Mouse (Mus musculus): Measurements from ENCODE around the gene Mnd1. TPM values are rescaled to one million over a fixed set of nuclear protein-coding genes. Genes with fewer than 3 reads are reported as not detected.

The Mnd1 gene
- polyA plus RNA-seq, 1 experiment from 2014 or later = 12.1 TPM

DNA sequence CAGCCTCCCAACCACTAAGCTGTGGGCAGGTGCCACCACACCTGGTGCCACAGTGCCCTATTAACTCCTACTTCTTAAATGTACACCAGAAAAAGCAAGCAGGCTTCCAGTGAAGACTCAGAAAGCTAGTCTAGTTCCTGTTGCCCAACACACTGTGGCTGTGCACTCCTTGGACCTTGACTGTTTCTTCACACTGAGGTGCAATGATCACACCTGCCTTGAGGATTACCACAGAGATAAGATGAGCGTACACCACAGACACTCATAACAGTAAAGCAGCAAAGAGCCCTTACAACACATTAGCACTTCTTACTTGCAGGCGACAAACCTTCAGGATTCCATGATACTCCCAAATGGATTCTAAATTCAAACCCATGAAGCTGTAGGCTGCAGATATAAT is 62.7 kb downstream of the Mnd1 start:
- Histone ChIP-seq H3K27me3 (ENCODE audit: control insufficient read depth, insufficient read depth, low read length) (no peaks in the 10 kb centered on the region), H3K9ac (ENCODE audit: low read length) (no peak overlapping the region), H3K4me3 (ENCODE audit: low read depth, low read length) (no peak overlapping the region), H3K9me3 (ENCODE audit: control insufficient read depth, low read length) (no peaks in the 10 kb centered on the region), H3K36me3 (ENCODE audit: control insufficient read depth, insufficient read depth, low read length) (no peaks in the 10 kb centered on the region), H3K27ac (ENCODE audit: low read depth, low read length) (no peak overlapping the region), H3K4me1 (replicated peaks; ENCODE audit: control insufficient read depth, insufficient read depth, low read length) (no peaks in the 10 kb centered on the region), H3K4me2 (ENCODE audit: low read depth, low read length, severe bottlenecking) (no peak overlapping the region)
- ATAC-seq (replicated peaks; ENCODE audit: low FRiP score) (no peak), DNase-seq (ENCODE audit: low spot score) (no peak)
- whole genome bisulfite sequencing = 90% methylated on average over 2 of the region's 2 CpGs

DNA sequence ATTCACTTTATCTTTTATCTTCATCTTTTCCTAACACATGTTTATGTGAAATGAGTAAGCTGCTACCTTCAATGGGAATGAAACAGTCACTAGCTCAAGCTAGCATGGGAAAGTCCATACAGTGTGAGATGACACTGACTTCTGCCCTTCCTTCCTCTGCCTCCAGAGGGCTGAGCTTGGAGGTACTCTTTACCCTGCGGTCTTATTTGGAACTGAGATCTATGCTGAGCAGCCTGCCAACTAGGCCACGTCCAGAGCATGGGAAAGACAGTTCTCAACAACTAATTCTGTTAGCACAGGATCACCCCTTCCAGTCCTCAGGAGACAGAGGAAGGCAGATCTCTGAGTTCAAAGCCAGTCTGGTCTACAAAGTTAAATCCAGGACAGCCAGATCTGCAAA is 64.6 kb downstream of the Mnd1 start:
- 21% methylated on average over 2 of the region's 2 CpGs for WGBS
- ATAC-seq (replicated peaks; ENCODE audit: low FRiP score) (no peak), DNase-seq (ENCODE audit: low spot score) (no peak)
- Histone ChIP-seq H3K36me3 (ENCODE audit: control insufficient read depth, insufficient read depth, low read length) (no peaks in the 10 kb centered on the region), H3K4me2 (ENCODE audit: low read depth, low read length, severe bottlenecking) (no peak overlapping the region), H3K4me1 (replicated peaks; ENCODE audit: control insufficient read depth, insufficient read depth, low read length) (peaks cover 2% of the 10 kb centered on the region; the same call in 1 of the 2 replicates), H3K27ac (ENCODE audit: low read depth, low read length) (no peak overlapping the region), H3K9ac (ENCODE audit: low read length) (no peak overlapping the region), H3K9me3 (ENCODE audit: control insufficient read depth, low read length) (no peaks in the 10 kb centered on the region), H3K4me3 (ENCODE audit: low read depth, low read length) (no peak overlapping the region), H3K27me3 (ENCODE audit: control insufficient read depth, insufficient read depth, low read length) (no peaks in the 10 kb centered on the region)

DNA sequence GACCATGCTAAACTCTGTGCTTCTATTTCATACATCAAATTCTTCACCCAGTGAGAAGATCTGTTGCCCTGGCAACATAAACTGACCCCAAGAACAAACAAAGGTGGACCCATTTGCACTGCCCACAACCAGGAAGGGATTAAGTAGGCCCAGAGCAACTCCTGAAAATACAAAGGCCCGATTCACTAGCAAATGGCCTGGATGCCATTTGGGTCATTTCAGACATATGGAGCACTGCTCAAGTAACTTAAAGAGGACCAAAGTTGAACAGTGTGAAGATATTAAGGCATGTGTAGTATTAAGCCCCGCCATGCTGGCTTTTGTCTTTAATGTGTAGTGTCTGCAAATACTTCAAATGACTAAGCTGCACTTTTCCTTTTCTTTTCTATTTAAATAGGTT is 68.7 kb downstream of the Mnd1 start:
- Histone ChIP-seq H3K9ac (ENCODE audit: low read length) (no peak overlapping the region), H3K27ac (ENCODE audit: low read depth, low read length) (no peak overlapping the region), H3K27me3 (ENCODE audit: control insufficient read depth, insufficient read depth, low read length) (no peaks in the 10 kb centered on the region), H3K4me1 (replicated peaks; ENCODE audit: control insufficient read depth, insufficient read depth, low read length) (peaks cover 2% of the 10 kb centered on the region; the same call in 1 of the 2 replicates), H3K36me3 (ENCODE audit: control insufficient read depth, insufficient read depth, low read length) (no peaks in the 10 kb centered on the region), H3K9me3 (ENCODE audit: control insufficient read depth, low read length) (no peaks in the 10 kb centered on the region; the same call in 1 of the 2 replicates), H3K4me2 (ENCODE audit: low read depth, low read length, severe bottlenecking) (no peak overlapping the region), H3K4me3 (ENCODE audit: low read depth, low read length) (no peak overlapping the region)
- no peak for DNase-seq (ENCODE audit: low spot score)
- WGBS = 18% methylated on average over 2 of the region's 2 CpGs
- ATAC-seq (replicated peaks; ENCODE audit: low FRiP score) = peak; percentile 49; the same call in 1 of the 2 replicates

DNA sequence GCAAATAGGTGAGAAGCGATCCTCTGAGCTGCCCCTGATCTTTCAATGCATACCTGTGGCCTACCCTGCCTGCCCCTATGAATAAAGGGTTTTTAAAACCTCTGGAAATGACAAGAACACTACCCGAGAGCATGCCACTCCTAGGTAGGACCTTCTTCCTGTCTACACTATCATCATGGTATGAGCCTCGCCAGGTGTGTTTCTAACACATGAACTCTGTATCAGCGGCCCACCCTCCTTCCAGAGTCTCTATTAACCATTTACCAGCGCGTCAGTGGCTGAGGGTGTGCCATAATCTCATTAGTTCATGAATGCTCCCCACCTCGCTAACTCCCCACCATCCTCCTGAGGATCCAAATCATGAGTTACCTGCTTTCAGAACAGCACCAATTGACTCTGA is 69.2 kb downstream of the Mnd1 start:
- ATAC-seq (replicated peaks; ENCODE audit: low FRiP score) (no peak), DNase-seq (ENCODE audit: low spot score) (no peak)
- 77% methylated on average over 7 of the region's 7 CpGs for WGBS
- H3K36me3 ChIP-seq (ENCODE audit: control insufficient read depth, insufficient read depth, low read length) = no peaks in the 10 kb centered on the region
- H3K27ac ChIP-seq (ENCODE audit: low read depth, low read length) = no peak overlapping the region
- peaks cover 2% of the 10 kb centered on the region; the same call in 1 of the 2 replicates for H3K4me1 ChIP-seq (replicated peaks; ENCODE audit: control insufficient read depth, insufficient read depth, low read length)
- H3K27me3 ChIP-seq (ENCODE audit: control insufficient read depth, insufficient read depth, low read length) = no peaks in the 10 kb centered on the region
- H3K4me2 ChIP-seq (ENCODE audit: low read depth, low read length, severe bottlenecking) = no peak overlapping the region
- no peak overlapping the region for H3K9ac ChIP-seq (ENCODE audit: low read length)
- H3K9me3 ChIP-seq (ENCODE audit: control insufficient read depth, low read length) = no peaks in the 10 kb centered on the region; the same call in 1 of the 2 replicates
- no peak overlapping the region for H3K4me3 ChIP-seq (ENCODE audit: low read depth, low read length)

DNA sequence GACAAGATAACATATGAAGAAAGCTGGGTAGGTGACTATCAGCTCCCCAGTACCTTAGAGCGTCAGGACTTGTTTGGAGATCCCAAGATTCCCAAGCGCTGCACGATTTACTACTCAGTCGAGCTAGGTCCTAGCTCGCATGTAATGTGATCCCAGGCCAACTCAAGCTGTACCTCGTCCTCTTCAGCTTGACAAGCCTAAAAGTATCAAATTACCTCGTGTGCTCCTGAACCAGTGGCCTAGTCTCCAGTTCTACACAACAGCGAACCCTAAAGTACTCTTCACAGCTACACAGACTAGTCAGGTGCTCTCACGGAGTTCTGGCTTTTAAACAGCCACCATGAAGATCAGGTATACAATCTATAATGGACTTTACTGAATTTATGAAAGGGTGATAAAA is 70.2 kb downstream of the Mnd1 start:
- Histone ChIP-seq H3K4me1 (replicated peaks; ENCODE audit: control insufficient read depth, insufficient read depth, low read length) (peaks cover 2% of the 10 kb centered on the region; the same call in 1 of the 2 replicates), H3K9me3 (ENCODE audit: control insufficient read depth, low read length) (no peaks in the 10 kb centered on the region; the same call in 1 of the 2 replicates), H3K9ac (ENCODE audit: low read length) (no peak overlapping the region), H3K4me3 (ENCODE audit: low read depth, low read length) (no peak overlapping the region), H3K27me3 (ENCODE audit: control insufficient read depth, insufficient read depth, low read length) (no peaks in the 10 kb centered on the region), H3K27ac (ENCODE audit: low read depth, low read length) (no peak overlapping the region), H3K4me2 (ENCODE audit: low read depth, low read length, severe bottlenecking) (no peak overlapping the region), H3K36me3 (ENCODE audit: control insufficient read depth, insufficient read depth, low read length) (no peaks in the 10 kb centered on the region)
- ATAC-seq (replicated peaks; ENCODE audit: low FRiP score) = no peak
- 55% methylated on average over 9 of the region's 9 CpGs for WGBS
- no peak for DNase-seq (ENCODE audit: low spot score)

DNA sequence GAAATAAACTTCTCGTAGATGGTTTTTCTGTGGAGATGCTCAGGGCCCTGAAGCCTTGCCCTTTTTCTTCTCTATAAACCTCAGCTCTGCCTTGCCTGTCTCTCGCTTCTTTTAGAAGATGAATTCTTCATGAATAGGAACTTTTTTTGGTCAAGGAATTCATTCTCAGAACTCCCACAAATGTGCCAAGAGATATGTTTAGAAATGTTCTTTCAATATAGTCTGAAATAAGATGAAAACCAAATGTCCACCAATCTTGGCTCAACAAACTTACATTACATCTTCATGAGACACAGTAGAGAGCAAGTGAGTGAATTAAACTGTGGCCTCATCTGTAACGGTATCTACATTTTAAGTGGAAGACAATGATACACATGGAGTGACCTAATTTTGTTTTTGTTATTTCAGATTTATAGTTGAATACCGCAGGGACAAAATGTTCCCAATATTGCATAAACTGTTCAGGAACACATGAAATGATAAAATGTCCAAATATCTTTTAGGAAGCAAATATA is 74.3 kb downstream of the Mnd1 start:
- Histone ChIP-seq H3K9me3 (ENCODE audit: control insufficient read depth, low read length) (no peaks in the 10 kb centered on the region; the same call in 1 of the 2 replicates), H3K4me3 (ENCODE audit: low read depth, low read length) (no peak overlapping the region), H3K27ac (ENCODE audit: low read depth, low read length) (no peak overlapping the region), H3K4me1 (replicated peaks; ENCODE audit: control insufficient read depth, insufficient read depth, low read length) (no peaks in the 10 kb centered on the region), H3K36me3 (ENCODE audit: control insufficient read depth, insufficient read depth, low read length) (no peaks in the 10 kb centered on the region), H3K4me2 (ENCODE audit: low read depth, low read length, severe bottlenecking) (no peak overlapping the region), H3K27me3 (ENCODE audit: control insufficient read depth, insufficient read depth, low read length) (no peaks in the 10 kb centered on the region), H3K9ac (ENCODE audit: low read length) (no peak overlapping the region)
- ATAC-seq (replicated peaks; ENCODE audit: low FRiP score) (no peak), DNase-seq (ENCODE audit: low spot score) (no peak)
- 93% methylated on average over 4 of the region's 4 CpGs for WGBS

DNA sequence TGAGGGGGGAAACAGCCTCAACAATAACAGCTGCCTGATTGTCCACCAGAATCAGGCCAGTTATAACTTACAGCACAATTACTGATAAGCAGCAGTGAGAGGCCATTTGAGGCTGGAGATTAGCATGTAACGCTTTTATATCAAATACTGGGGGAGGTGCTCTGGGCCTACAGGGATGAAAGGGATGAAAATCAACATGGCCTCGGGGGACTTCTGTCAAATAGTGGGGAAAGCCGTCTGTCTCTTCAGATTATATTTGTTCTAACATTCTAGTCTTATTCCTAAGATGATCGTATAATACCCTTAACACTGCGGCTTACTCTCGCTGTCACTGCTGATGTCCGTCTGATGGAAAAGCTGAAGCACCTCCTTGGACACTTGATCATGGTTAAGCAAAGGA is 75.5 kb downstream of the Mnd1 start:
- DNase-seq (ENCODE audit: low spot score) (no peak), ATAC-seq (replicated peaks; ENCODE audit: low FRiP score) (no peak)
- Histone ChIP-seq H3K4me1 (replicated peaks; ENCODE audit: control insufficient read depth, insufficient read depth, low read length) (no peaks in the 10 kb centered on the region), H3K9ac (ENCODE audit: low read length) (no peak overlapping the region), H3K9me3 (ENCODE audit: control insufficient read depth, low read length) (no peaks in the 10 kb centered on the region; the same call in 1 of the 2 replicates), H3K36me3 (ENCODE audit: control insufficient read depth, insufficient read depth, low read length) (no peaks in the 10 kb centered on the region), H3K4me2 (ENCODE audit: low read depth, low read length, severe bottlenecking) (no peak overlapping the region), H3K27me3 (ENCODE audit: control insufficient read depth, insufficient read depth, low read length) (no peaks in the 10 kb centered on the region), H3K27ac (ENCODE audit: low read depth, low read length) (no peak overlapping the region), H3K4me3 (ENCODE audit: low read depth, low read length) (no peak overlapping the region)
- WGBS = 86% methylated on average over 7 of the region's 7 CpGs

DNA sequence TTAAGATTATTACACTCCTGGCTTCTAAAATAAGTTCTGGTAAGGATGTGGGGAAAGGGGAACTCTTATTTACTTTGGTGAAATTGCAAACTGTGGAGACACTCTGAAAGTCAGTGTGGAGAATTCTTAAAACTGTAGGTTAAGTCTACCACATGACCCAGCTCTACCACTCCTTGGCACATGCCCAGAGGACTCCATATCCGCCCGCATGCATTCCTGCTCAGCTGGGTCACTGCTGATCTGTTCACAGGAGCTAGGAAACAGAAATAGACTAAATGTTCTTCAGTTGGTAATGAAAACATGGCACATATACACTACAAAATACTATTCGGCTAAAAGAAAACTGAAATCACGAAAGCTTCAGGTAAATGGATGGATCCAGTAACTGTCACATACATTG is 78.1 kb downstream of the Mnd1 start:
- Histone ChIP-seq H3K27ac (ENCODE audit: low read depth, low read length) (no peak overlapping the region), H3K4me3 (ENCODE audit: low read depth, low read length) (no peak overlapping the region), H3K9ac (ENCODE audit: low read length) (no peak overlapping the region), H3K27me3 (ENCODE audit: control insufficient read depth, insufficient read depth, low read length) (no peaks in the 10 kb centered on the region), H3K36me3 (ENCODE audit: control insufficient read depth, insufficient read depth, low read length) (no peaks in the 10 kb centered on the region), H3K4me1 (replicated peaks; ENCODE audit: control insufficient read depth, insufficient read depth, low read length) (no peaks in the 10 kb centered on the region), H3K9me3 (ENCODE audit: control insufficient read depth, low read length) (no peaks in the 10 kb centered on the region; the same call in 1 of the 2 replicates), H3K4me2 (ENCODE audit: low read depth, low read length, severe bottlenecking) (no peak overlapping the region)
- 89% methylated on average over 4 of the region's 4 CpGs for WGBS
- ATAC-seq (replicated peaks; ENCODE audit: low FRiP score) (no peak), DNase-seq (ENCODE audit: low spot score) (no peak)

DNA sequence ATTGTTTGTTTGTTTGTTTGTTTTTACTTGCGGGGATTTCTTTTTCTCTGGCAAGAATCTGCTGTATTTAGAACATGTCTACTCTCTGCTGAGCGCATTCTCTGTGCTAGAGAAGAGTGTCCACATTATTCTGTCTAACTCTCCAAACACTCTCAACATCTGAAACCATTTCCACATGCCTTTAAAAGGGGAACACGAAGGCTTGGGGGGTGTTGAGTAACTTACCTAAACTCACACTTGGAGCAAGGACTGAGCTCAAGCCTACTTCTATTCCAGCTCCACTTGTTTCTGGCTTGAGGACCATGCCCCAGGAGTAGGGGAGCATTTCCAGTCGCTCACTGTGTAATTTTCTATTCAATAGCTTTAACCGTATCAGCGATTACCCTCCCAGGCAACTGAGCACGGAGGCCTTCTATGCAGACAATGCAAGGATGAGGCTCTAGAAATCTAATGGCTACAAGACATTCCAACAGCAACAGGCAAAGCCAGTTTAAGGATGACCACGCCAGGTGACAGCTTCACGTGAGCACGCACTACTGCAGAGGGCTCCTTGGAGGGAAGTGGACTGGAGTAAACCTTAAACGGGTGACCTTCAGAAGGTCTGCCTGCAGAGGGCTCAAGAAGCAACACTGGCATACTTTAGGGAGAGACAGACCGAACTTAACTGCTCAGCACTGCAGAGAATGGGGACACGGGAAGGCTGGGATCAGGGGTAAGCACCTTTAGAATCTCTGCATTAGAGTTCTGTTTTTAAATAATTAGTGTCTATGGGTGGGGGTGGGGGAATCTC is 78.8 kb downstream of the Mnd1 start:
- H3K9me3 ChIP-seq (ENCODE audit: control insufficient read depth, low read length) = no peaks in the 10 kb centered on the region
- H3K4me2 ChIP-seq (ENCODE audit: low read depth, low read length, severe bottlenecking) = no peak overlapping the region
- no peak overlapping the region for H3K9ac ChIP-seq (ENCODE audit: low read length)
- 83% methylated on average over 13 of the region's 13 CpGs for WGBS
- no peaks in the 10 kb centered on the region for H3K27me3 ChIP-seq (ENCODE audit: control insufficient read depth, insufficient read depth, low read length)
- H3K27ac ChIP-seq (ENCODE audit: low read depth, low read length) = no peak overlapping the region
- H3K4me3 ChIP-seq (ENCODE audit: low read depth, low read length) = no peak overlapping the region
- no peaks in the 10 kb centered on the region for H3K4me1 ChIP-seq (replicated peaks; ENCODE audit: control insufficient read depth, insufficient read depth, low read length)
- no peaks in the 10 kb centered on the region for H3K36me3 ChIP-seq (ENCODE audit: control insufficient read depth, insufficient read depth, low read length)
- ATAC-seq (replicated peaks; ENCODE audit: low FRiP score) (no peak), DNase-seq (ENCODE audit: low spot score) (no peak)
